Mouse (Mus musculus): ENCODE data around the gene Col6a1.
A peak's percentile ranks its signal among the peaks of the same experiment; 100 is the strongest.

- TF ChIP-seq POLR2A (IDR thresholded peaks at IDR 0.05; ENCODE audit: borderline replicate concordance, insufficient read depth, low read length) (no peak), CTCF (IDR thresholded peaks at IDR 0.05; ENCODE audit: borderline replicate concordance, insufficient read depth, low read depth, low read length) (peak; percentile 88)
Measured at GRCm38 (mm10) chr10:76734979-76735378, 9.0 kb upstream of the Col6a1 start.
